In the genomic region with DNA sequence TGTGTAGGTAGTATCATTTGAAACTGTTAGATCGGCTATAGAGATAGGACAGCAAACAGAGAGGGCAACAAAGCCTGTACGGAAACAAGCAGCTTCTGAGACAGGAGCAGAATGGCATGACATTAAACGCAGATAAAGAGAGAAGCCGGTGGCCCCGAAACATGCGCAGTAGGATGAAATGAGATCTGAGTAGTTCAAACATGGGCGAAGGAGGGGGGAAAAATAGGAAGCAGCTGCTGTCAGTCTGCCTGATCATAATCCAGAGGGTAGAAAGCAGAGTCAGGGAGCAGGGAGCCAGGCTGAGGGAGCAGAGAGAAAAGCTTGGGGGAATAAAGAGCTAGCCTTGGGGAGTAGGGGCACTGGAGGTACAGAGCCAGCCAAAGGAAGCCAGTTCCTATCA, we compare ENCODE assay signal across 28 mouse cellular contexts. TPM values are rescaled to one million over a fixed set of nuclear protein-coding genes. Genes with fewer than 3 reads are reported as not detected.
A peak's percentile ranks its signal among the peaks of the same experiment; 100 is the strongest.
DNase-seq lines count a peak whose midpoint lies in the region; ATAC-seq and TF ChIP-seq lines count a peak whose summit lies in the region.
"Had no signal": no experiment of that assay in that cellular context is flagged by ENCODE, and none has a peak within 500 bp of the region (broad histone marks: within the 10 kb centered on the region; RNA-seq: fewer than 3 reads in every experiment).

No protein-coding gene starts in this region.

- H3K4me1 ChIP-seq in forebrain, embryonic 13.5 days: peaks cover 11% of the 10 kb centered on the region; the same call in 1 of the 2 replicates
- no peaks in the 10 kb centered on the region for H3K4me1 ChIP-seq in forebrain, embryonic 11.5 days (replicated peaks; ENCODE audit: control insufficient read depth, insufficient read depth, low read length)
- H3K4me1 ChIP-seq in limb, embryonic 14.5 days (ENCODE audit: control insufficient read depth, insufficient read depth, low read length): no peaks in the 10 kb centered on the region
- no peaks in the 10 kb centered on the region for H3K4me1 ChIP-seq in intestine, embryonic 16.5 days (ENCODE audit: control insufficient read depth, insufficient read depth, low read length)
- H3K4me1 ChIP-seq: megakaryocyte, embryonic 14.5 days; stomach, embryonic 15.5 days had no signal

- no peaks in the 10 kb centered on the region; the same call in 1 of the 2 replicates for H3K9me3 ChIP-seq in forebrain, embryonic 13.5 days (replicated peaks)
- no peaks in the 10 kb centered on the region for H3K9me3 ChIP-seq in forebrain, embryonic 11.5 days (ENCODE audit: control insufficient read depth, low read length)
- H3K9me3 ChIP-seq in limb, embryonic 14.5 days (ENCODE audit: control insufficient read depth, low read length): no peaks in the 10 kb centered on the region
- H3K9me3 ChIP-seq in intestine, embryonic 16.5 days (ENCODE audit: control insufficient read depth, low read length): no peaks in the 10 kb centered on the region
- H3K9me3 ChIP-seq: embryonic facial prominence, embryonic 15.5 days; stomach, embryonic 15.5 days had no signal

- no peak overlapping the region for H3K4me3 ChIP-seq in forebrain, embryonic 13.5 days
- no peak overlapping the region for H3K4me3 ChIP-seq in forebrain, embryonic 11.5 days (ENCODE audit: low read depth, low read length)
- no peak overlapping the region for H3K4me3 ChIP-seq in limb, embryonic 14.5 days (replicated peaks; ENCODE audit: low read length)
- H3K4me3 ChIP-seq in intestine, embryonic 16.5 days (ENCODE audit: low read length): no peak overlapping the region
- H3K4me3 ChIP-seq: embryonic facial prominence, embryonic 15.5 days; megakaryocyte, embryonic 14.5 days; stomach, embryonic 15.5 days had no signal

- H3K27ac ChIP-seq in forebrain, embryonic 13.5 days: no peak overlapping the region
- no peak overlapping the region for H3K27ac ChIP-seq in forebrain, embryonic 11.5 days (ENCODE audit: low read depth, low read length)
- no peak overlapping the region for H3K27ac ChIP-seq in limb, embryonic 14.5 days (replicated peaks; ENCODE audit: low read depth, low read length)
- H3K27ac ChIP-seq in intestine, embryonic 16.5 days (ENCODE audit: low read length): no peak overlapping the region
- H3K27ac ChIP-seq: embryonic facial prominence, embryonic 15.5 days; hindbrain, embryonic 14.5 days; stomach, embryonic 15.5 days had no signal

- ATAC-seq in forebrain, embryonic 13.5 days: peak; percentile 41; the same call in 1 of the 2 replicates
- ATAC-seq in forebrain, embryonic 11.5 days (replicated peaks; ENCODE audit: low FRiP score): no peak
- ATAC-seq in limb, embryonic 14.5 days (ENCODE audit: low FRiP score, low read depth): peak; percentile 37; the same call in 1 of the 2 replicates
- ATAC-seq in granulocyte monocyte progenitor cell, adult 5-6 weeks (replicated peaks; ENCODE audit: poor library complexity, severe bottlenecking): no peak
- ATAC-seq in intestine, embryonic 16.5 days: no peak

- no peak overlapping the region for H3K9ac ChIP-seq in forebrain, embryonic 13.5 days
- H3K9ac ChIP-seq in forebrain, embryonic 11.5 days (ENCODE audit: low read length): no peak overlapping the region
- no peak overlapping the region for H3K9ac ChIP-seq in limb, embryonic 14.5 days (ENCODE audit: low read depth, low read length, severe bottlenecking)
- no peak overlapping the region for H3K9ac ChIP-seq in intestine, embryonic 16.5 days (ENCODE audit: low read depth, low read length)
- H3K9ac ChIP-seq: embryonic facial prominence, embryonic 15.5 days; hindbrain, embryonic 14.5 days; stomach, embryonic 15.5 days had no signal

- H3K36me3 ChIP-seq in forebrain, embryonic 13.5 days (ENCODE audit: poor library complexity, severe bottlenecking): no peaks in the 10 kb centered on the region
- no peaks in the 10 kb centered on the region for H3K36me3 ChIP-seq in forebrain, embryonic 11.5 days (ENCODE audit: control insufficient read depth, insufficient read depth, low read length)
- no peaks in the 10 kb centered on the region for H3K36me3 ChIP-seq in limb, embryonic 14.5 days (ENCODE audit: control insufficient read depth, insufficient read depth, low read length)
- H3K36me3 ChIP-seq in intestine, embryonic 16.5 days (ENCODE audit: control insufficient read depth, insufficient read depth, low read length): no peaks in the 10 kb centered on the region
- H3K36me3 ChIP-seq: embryonic facial prominence, embryonic 15.5 days; stomach, embryonic 15.5 days had no signal

- TF ChIP-seq POLR2A in limb, embryonic 14.5 days (IDR thresholded peaks at IDR 0.05; ENCODE audit: borderline replicate concordance, extremely low read depth, insufficient read depth, insufficient read length): no peak

- WGBS in forebrain, embryonic 13.5 days: 63% methylated on average over 7 of the region's 7 CpGs
- WGBS in forebrain, embryonic 11.5 days: 65% methylated on average over 7 of the region's 7 CpGs
- WGBS in limb, embryonic 14.5 days: 62% methylated on average over 7 of the region's 7 CpGs
- WGBS in intestine, embryonic 16.5 days: 59% methylated on average over 7 of the region's 7 CpGs

- no peaks in the 10 kb centered on the region for H3K27me3 ChIP-seq in forebrain, embryonic 13.5 days
- H3K27me3 ChIP-seq in forebrain, embryonic 11.5 days (ENCODE audit: control insufficient read depth, insufficient read depth, low read length): no peaks in the 10 kb centered on the region
- no peaks in the 10 kb centered on the region for H3K27me3 ChIP-seq in limb, embryonic 14.5 days (ENCODE audit: control insufficient read depth, insufficient read depth, low read length)
- no peaks in the 10 kb centered on the region for H3K27me3 ChIP-seq in intestine, embryonic 16.5 days (replicated peaks; ENCODE audit: control insufficient read depth, insufficient read depth, low read length)
- H3K27me3 ChIP-seq: CH12.LX; embryonic facial prominence, embryonic 15.5 days; megakaryocyte, embryonic 14.5 days; stomach, embryonic 15.5 days had no signal

- no peak for DNase-seq in forebrain, embryonic 11.5 days (ENCODE audit: low spot score)
- DNase-seq in T-cell, adult 2 months (ENCODE audit: low spot score): peak; percentile 26
- peak; percentile 16 for DNase-seq in limb, embryonic 14.5 days (ENCODE audit: low spot score)
- peak; percentile 56 for DNase-seq in naive thymus-derived CD4-positive, alpha-beta T cell, adult 2 months (ENCODE audit: low read depth)
- DNase-seq in left cerebral cortex, postnatal 4 days: no peak
- DNase-seq: adrenal gland, postnatal 25 days; cerebellum, adult 8-10 months; gastrocnemius, postnatal 10 days; heart, adult 18-20 months; heart, postnatal 36 days; kidney, adult 9 months; kidney, postnatal 4 days; liver; lung, postnatal 14 days; thymus, adult 2 months had no signal

- no peak overlapping the region for H3K4me2 ChIP-seq in forebrain, embryonic 13.5 days
- no peak overlapping the region for H3K4me2 ChIP-seq in forebrain, embryonic 11.5 days (ENCODE audit: low read depth, low read length, severe bottlenecking)
- no peak overlapping the region for H3K4me2 ChIP-seq in limb, embryonic 14.5 days (replicated peaks; ENCODE audit: low read depth, low read length, severe bottlenecking)
- no peak overlapping the region for H3K4me2 ChIP-seq in intestine, embryonic 16.5 days (ENCODE audit: low read depth, low read length)
- H3K4me2 ChIP-seq: embryonic facial prominence, embryonic 15.5 days; hindbrain, embryonic 14.5 days; stomach, embryonic 15.5 days had no signal

- intact Hi-C loops in left cerebral cortex, postnatal 4 days (cut with DNase I): no loop called here

RNA-seq across cellular contexts. Expression of gene Ephb6, which starts 24.0 kb away (rescaled TPM):
- 19.2 TPM in 2 replicates for polyA plus RNA-seq in forebrain, embryonic 13.5 days (2015; fragmentation: Nextera tagmentation; extraction: Ambion mirVana)
- 14.4 and 16.2 TPM in 2 replicates for polyA plus RNA-seq in forebrain, embryonic 11.5 days (2014; fragmentation: Nextera tagmentation; extraction: Ambion mirVana)
- polyA plus RNA-seq in limb, embryonic 14.5 days (2012; rRNA removed): 16.6 and 23.6 TPM in 2 replicates
- 16.7 and 18.8 TPM in 2 replicates for polyA plus RNA-seq in limb, embryonic 14.5 days (2014; fragmentation: Nextera tagmentation; extraction: Ambion mirVana)
- total RNA-seq in granulocyte monocyte progenitor cell, adult 5-6 weeks (2014; fragmentation: Nextera tagmentation): 0.09 and 1.7 TPM in 2 replicates
- total RNA-seq in granulocyte monocyte progenitor cell, adult 5-6 weeks (2017): 1.2 and 5.4 TPM in 2 replicates
- 6.6 and 7.4 TPM in 2 replicates for polyA plus RNA-seq in intestine, embryonic 16.5 days (2015; fragmentation: Nextera tagmentation; extraction: Ambion mirVana)
- 100 to 1,000 TPM; 165 to 178 TPM for total RNA-seq in left cerebral cortex, postnatal 4 days (2021)
- total RNA-seq: CH12.LX had no signal

RNA-seq across cellular contexts. Expression of gene Trpv6, which starts 54.9 kb away (rescaled TPM):
- polyA plus RNA-seq in forebrain, embryonic 13.5 days (2015; fragmentation: Nextera tagmentation; extraction: Ambion mirVana): 0.25 and 0.46 TPM in 2 replicates
- polyA plus RNA-seq in forebrain, embryonic 11.5 days (2014; fragmentation: Nextera tagmentation; extraction: Ambion mirVana): 0.12 and 0.27 TPM in 2 replicates
- 0.69 and 0.74 TPM in 2 replicates for polyA plus RNA-seq in limb, embryonic 14.5 days (2012; rRNA removed)
- polyA plus RNA-seq in limb, embryonic 14.5 days (2014; fragmentation: Nextera tagmentation; extraction: Ambion mirVana): 0.84 and 1.2 TPM in 2 replicates
- total RNA-seq in granulocyte monocyte progenitor cell, adult 5-6 weeks (2014; fragmentation: Nextera tagmentation): not detected in 2 replicates
- total RNA-seq in granulocyte monocyte progenitor cell, adult 5-6 weeks (2017): not detected in 2 replicates
- polyA plus RNA-seq in intestine, embryonic 16.5 days (2015; fragmentation: Nextera tagmentation; extraction: Ambion mirVana): 0.29 and 0.35 TPM in 2 replicates
- under 1 TPM in 1 of 2 experiments, not detected in 1; 0.20 TPM for total RNA-seq in left cerebral cortex, postnatal 4 days (2021)
- total RNA-seq: adrenal gland, postnatal 25 days; CH12.LX; common myeloid progenitor, adult 5-6 weeks; gastrocnemius, postnatal 10 days; heart, adult 18-20 months; heart, postnatal 36 days; MEL; neutrophil, adult 5-6 weeks had no signal
- polyA plus RNA-seq: heart, embryonic 14.5 days had no signal

RNA-seq across cellular contexts. Expression of gene Prss2, which starts 59.7 kb away (rescaled TPM):
- polyA plus RNA-seq in forebrain, embryonic 13.5 days (2015; fragmentation: Nextera tagmentation; extraction: Ambion mirVana): not detected in 2 replicates
- not detected in 2 replicates for polyA plus RNA-seq in forebrain, embryonic 11.5 days (2014; fragmentation: Nextera tagmentation; extraction: Ambion mirVana)
- polyA plus RNA-seq in limb, embryonic 14.5 days (2012; rRNA removed): 0.08 and 0.18 TPM in 2 replicates
- not detected in 2 replicates for polyA plus RNA-seq in limb, embryonic 14.5 days (2014; fragmentation: Nextera tagmentation; extraction: Ambion mirVana)
- not detected in 2 replicates for total RNA-seq in granulocyte monocyte progenitor cell, adult 5-6 weeks (2014; fragmentation: Nextera tagmentation)
- not detected in 2 replicates for total RNA-seq in granulocyte monocyte progenitor cell, adult 5-6 weeks (2017)
- polyA plus RNA-seq in intestine, embryonic 16.5 days (2015; fragmentation: Nextera tagmentation; extraction: Ambion mirVana): 141 and 217 TPM in 2 replicates
- not detected for total RNA-seq in left cerebral cortex, postnatal 4 days (2021)
- total RNA-seq: adrenal gland, postnatal 25 days; CH12.LX; common myeloid progenitor, adult 5-6 weeks; gastrocnemius, postnatal 10 days; heart, adult 18-20 months; heart, postnatal 36 days; layer of hippocampus, postnatal 14 days; MEL; neutrophil, adult 5-6 weeks had no signal
- polyA plus RNA-seq: embryonic facial prominence, embryonic 15.5 days; heart, embryonic 14.5 days; hindbrain, embryonic 14.5 days had no signal

Comparison
In these comparisons a context has a peak if more than half of its experiments do, and no peak if none do; other contexts are left out.
1. ATAC-seq: peak in forebrain, embryonic 13.5 days (single experiment) and limb, embryonic 14.5 days (single experiment); none in forebrain, embryonic 11.5 days (single experiment), granulocyte monocyte progenitor cell, adult 5-6 weeks (single experiment) and intestine, embryonic 16.5 days (single experiment).
2. DNase-seq: peak in T-cell, adult 2 months (single experiment), limb, embryonic 14.5 days (single experiment) and naive thymus-derived CD4-positive, alpha-beta T cell, adult 2 months (single experiment); none in forebrain, embryonic 11.5 days (single experiment) and left cerebral cortex, postnatal 4 days (single experiment).
3. RNA of gene Prss2, which starts 59.7 kb away (polyA plus RNA-seq): 141 to 217 TPM in intestine, embryonic 16.5 days; 0.08 to 0.18 TPM in limb, embryonic 14.5 days, not detected in forebrain, embryonic 13.5 days and not detected in forebrain, embryonic 11.5 days; every median in the first group is over 100 times any median in the second.